Mouse (Mus musculus) kidney, postnatal 0 days (tissue): ENCODE data around the gene Rapgef3. TPM values are rescaled to one million over a fixed set of nuclear protein-coding genes. Genes with fewer than 3 reads are reported as not detected.

Experiments used
- ATAC-seq: fragments of 200-750 bp; cut with Nextera tagmentation; replicated peaks from 2 replicates; pipeline ENCODE4 v1.8.0; 2017; ENCODE audit warnings: low read depth, moderate number of reproducible peaks, moderate TSS enrichment, moderate library complexity; ENCODE audit not compliant: low FRiP score
- DNase-seq: peaks from one replicate; pipeline ENCODE4 v3.0.0-alpha.2; 2016; ENCODE audit warnings: low spot score
- H3K27ac ChIP-seq: fragments of 300-500 bp; sonication (generic); 2 replicates; pipeline ENCODE4 v1.5.1; 2014; ENCODE audit warnings: mild to moderate bottlenecking
- H3K27me3 ChIP-seq: fragments of 300-500 bp; sonication (generic); 2 replicates; pipeline ENCODE4 v1.6.1; 2014; ENCODE audit warnings: low read length, mixed read lengths; ENCODE audit not compliant: insufficient read depth
- H3K36me3 ChIP-seq: fragments of 300-500 bp; sonication (generic); 2 replicates; pipeline ENCODE4 v1.6.1; 2014; ENCODE audit warnings: low read length, mixed read lengths; ENCODE audit not compliant: insufficient read depth
- H3K4me1 ChIP-seq: fragments of 300-500 bp; sonication (generic); replicated peaks from 2 replicates; pipeline ENCODE4 v1.6.1; 2014; ENCODE audit warnings: antibody characterized with exemption, low read length, mixed read lengths; ENCODE audit not compliant: insufficient read depth
- H3K4me2 ChIP-seq: fragments of 300-500 bp; sonication (generic); 2 replicates; pipeline ENCODE4 v1.6.1; 2014; ENCODE audit warnings: mild to moderate bottlenecking, low read length, moderate library complexity, mixed read lengths
- H3K4me3 ChIP-seq: fragments of 300-500 bp; sonication (generic); replicated peaks from 2 replicates; pipeline ENCODE4 v1.5.1; 2014; ENCODE audit warnings: low read depth, low read length
- H3K9ac ChIP-seq: fragments of 300-500 bp; sonication (generic); 2 replicates; pipeline ENCODE4 v1.6.1; 2014; ENCODE audit warnings: low read depth, low read length
- H3K9me3 ChIP-seq: fragments of 300-500 bp; sonication (generic); replicated peaks from 2 replicates; pipeline ENCODE4 v1.6.1; 2016; ENCODE audit warnings: low read length, inconsistent platforms, mixed read lengths
- CTCF ChIP-seq: IDR thresholded peaks from 2 replicates; pipeline ENCODE4 v1.5.1; 2016; ENCODE audit warnings: antibody characterized with exemption, low read depth, mild to moderate bottlenecking, moderate library complexity
- WGBS: fragments of 180-500 bp; shearing (Covaris S2); extraction: QIAGEN DNeasy Blood & Tissue Kit; methylation state at CpG from one replicate; pipeline ENCODE4 v1.1.7; 2014; 5-methylcytosine and 5-hydroxymethylcytosine counted together
- polyA plus RNA-seq: library from polyadenylated mRNA; unstranded; fragments of >200 nt; fragmentation: Nextera tagmentation; extraction: Ambion mirVana; gene quantifications from 2 replicates; pipeline ENCODE4 v1.2.1, GENCODE M21; 2015

Gene Rapgef3
- polyA plus RNA-seq, 1 experiment from 2014 or later, result 27.5 TPM

DNA sequence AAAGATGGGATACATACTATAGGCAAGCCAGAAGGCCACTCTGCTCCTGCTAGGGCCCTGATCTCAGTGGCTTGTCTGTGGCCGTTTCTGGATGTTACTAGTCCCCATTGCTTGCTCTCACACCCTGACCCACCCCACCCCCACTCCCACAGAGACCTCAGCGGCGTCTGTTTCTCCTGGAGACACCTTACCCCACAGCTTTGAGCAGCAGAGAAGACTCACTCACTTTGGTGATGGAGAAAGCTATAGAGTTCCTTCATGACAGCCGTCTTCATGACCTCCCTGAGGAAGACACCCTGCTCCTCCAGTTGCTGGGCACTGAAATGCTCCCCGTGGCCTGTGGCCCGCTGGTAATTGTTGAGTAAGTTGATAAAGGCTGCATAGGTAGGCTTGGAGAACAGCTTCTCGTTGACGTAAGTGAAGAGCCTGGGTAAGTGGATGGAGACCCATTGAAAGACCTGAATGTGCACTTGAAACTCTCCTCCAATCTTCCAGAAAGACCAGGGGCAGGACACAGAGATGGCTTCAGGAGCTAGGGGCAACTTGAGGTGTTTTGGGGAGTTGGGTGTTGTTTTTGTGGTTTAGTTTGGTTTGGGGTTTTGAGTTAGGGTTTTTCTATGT is 49.1 kb downstream of the Rapgef3 start:
- 93% methylated on average over 8 of the region's 8 CpGs for WGBS
- ATAC-seq (no peak), DNase-seq (no peak)
- no peak for TF ChIP-seq CTCF
- no peaks in the 10 kb centered on the region for H3K9me3 ChIP-seq
- peaks cover 16% of the 10 kb centered on the region for H3K4me1 ChIP-seq
- no peaks in the 10 kb centered on the region for H3K27me3 ChIP-seq
- no peaks in the 10 kb centered on the region for H3K36me3 ChIP-seq
- H3K4me3 ChIP-seq, result no peak overlapping the region
- H3K27ac ChIP-seq, result no peak overlapping the region
- H3K9ac ChIP-seq, result no peak overlapping the region
- no peak overlapping the region for H3K4me2 ChIP-seq

- Histone ChIP-seq H3K9ac (0 out of 2 replicates have a peak overlapping the region, but pooled peaks have one; percentile 1), H3K27me3 (no peaks in the 10 kb centered on the region), H3K36me3 (no peaks in the 10 kb centered on the region), H3K9me3 (no peaks in the 10 kb centered on the region), H3K27ac (no peak overlapping the region), H3K4me1 (peaks cover 16% of the 10 kb centered on the region), H3K4me2 (peak overlapping the region; percentile 13; the same call in 1 of the 2 replicates), H3K4me3 (no peak overlapping the region)
- DNase-seq (peak; percentile 93), ATAC-seq (peak; percentile 47; the same call in 1 of the 2 replicates)
- TF ChIP-seq CTCF, result peak; percentile 89
- WGBS, result 20% methylated on average over 12 of the region's 12 CpGs
Measured at GRCm38 (mm10) chr15:97717861-97718534, 49.8 kb downstream of the Rapgef3 start.

DNA sequence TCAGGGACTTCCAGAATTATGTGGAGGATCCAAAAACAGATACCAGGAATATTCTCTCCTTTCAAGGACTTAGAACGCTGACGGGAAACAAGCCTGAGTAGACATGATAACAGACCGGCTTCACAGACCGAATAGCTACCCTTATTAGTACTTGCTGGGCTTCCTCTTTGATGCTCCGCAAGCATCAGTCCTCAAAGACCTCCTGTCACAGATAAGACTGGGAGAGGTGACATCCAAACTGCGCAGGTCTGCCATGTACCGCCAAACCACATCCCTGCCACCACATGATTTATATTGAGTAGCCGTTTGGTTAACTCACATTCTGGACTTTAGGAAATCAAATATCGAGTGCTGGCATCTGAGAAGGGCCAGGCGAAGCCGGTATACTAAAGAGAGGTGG is 51.0 kb downstream of the Rapgef3 start:
- 83% methylated on average over 11 of the region's 11 CpGs for WGBS

DNA sequence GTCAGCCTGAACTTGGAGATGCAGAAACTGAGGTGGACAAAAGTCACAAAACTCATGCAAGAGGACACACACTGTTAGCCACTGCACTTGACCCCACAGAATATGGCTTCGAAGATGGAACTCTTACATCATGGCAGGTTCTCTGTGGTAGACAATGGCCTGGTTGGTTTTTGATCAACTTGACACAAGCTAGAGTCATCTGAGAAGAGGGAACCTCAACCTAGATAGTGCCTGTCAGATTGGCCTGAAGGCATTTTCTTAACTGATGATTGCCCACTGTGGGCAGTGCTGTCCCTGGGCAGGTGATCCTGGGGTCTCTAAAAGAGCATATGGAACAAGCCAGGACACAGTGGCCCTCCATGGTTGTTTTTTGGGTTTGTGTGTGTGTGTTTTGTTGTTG is 52.0 kb downstream of the Rapgef3 start:
- 95% methylated on average over 1 of the region's 1 CpGs for WGBS
- DNase-seq (no peak), ATAC-seq (no peak)
- no peak overlapping the region for H3K4me2 ChIP-seq
- no peak for TF ChIP-seq CTCF
- no peaks in the 10 kb centered on the region for H3K36me3 ChIP-seq
- no peak overlapping the region for H3K27ac ChIP-seq
- no peaks in the 10 kb centered on the region for H3K27me3 ChIP-seq
- peaks cover 5% of the 10 kb centered on the region; the same call in 1 of the 2 replicates for H3K4me1 ChIP-seq
- H3K9me3 ChIP-seq, result no peaks in the 10 kb centered on the region
- no peak overlapping the region for H3K9ac ChIP-seq
- H3K4me3 ChIP-seq, result no peak overlapping the region

More for the DNA sequence above, 51.0 kb downstream of the Rapgef3 start:
- peaks cover 16% of the 10 kb centered on the region for H3K4me1 ChIP-seq
- H3K27ac ChIP-seq, result no peak overlapping the region
- no peak overlapping the region for H3K4me2 ChIP-seq
- no peak overlapping the region for H3K4me3 ChIP-seq
- DNase-seq, result no peak
- H3K27me3 ChIP-seq, result no peaks in the 10 kb centered on the region
- ATAC-seq, result no peak
- H3K9me3 ChIP-seq, result no peaks in the 10 kb centered on the region
- no peak for TF ChIP-seq CTCF
- H3K9ac ChIP-seq, result no peak overlapping the region
- no peaks in the 10 kb centered on the region for H3K36me3 ChIP-seq

DNA sequence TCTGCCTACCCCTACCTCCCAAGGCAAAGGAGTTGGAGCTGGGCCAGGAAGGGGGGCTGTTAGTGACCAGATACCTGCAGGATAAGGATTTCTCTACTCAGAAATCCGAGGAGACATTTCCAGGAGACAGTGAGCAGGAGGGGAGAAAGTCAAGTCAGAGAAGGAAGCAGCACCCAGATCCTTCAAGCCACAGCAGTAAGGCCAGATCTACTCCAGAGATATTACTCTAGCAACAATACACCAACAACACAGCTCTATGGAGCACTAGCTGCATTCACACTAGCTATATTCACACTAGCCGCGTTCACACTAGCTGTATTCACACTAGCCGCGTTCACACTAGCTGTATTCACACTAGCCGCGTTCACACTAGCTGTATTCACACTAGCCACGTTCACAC is 52.7 kb downstream of the Rapgef3 start:
- DNase-seq, result no peak
- WGBS, result 93% methylated on average over 8 of the region's 8 CpGs
- H3K9ac ChIP-seq, result no peak overlapping the region
- no peak overlapping the region for H3K4me3 ChIP-seq
- no peaks in the 10 kb centered on the region for H3K9me3 ChIP-seq
- H3K36me3 ChIP-seq, result no peaks in the 10 kb centered on the region
- no peak overlapping the region for H3K27ac ChIP-seq
- ATAC-seq, result no peak
- no peak for TF ChIP-seq CTCF
- no peaks in the 10 kb centered on the region for H3K27me3 ChIP-seq
- no peaks in the 10 kb centered on the region for H3K4me1 ChIP-seq
- H3K4me2 ChIP-seq, result no peak overlapping the region

- H3K9me3 ChIP-seq, result no peaks in the 10 kb centered on the region
- no peak overlapping the region for H3K4me3 ChIP-seq
- ATAC-seq (no peak), DNase-seq (no peak)
- H3K27me3 ChIP-seq, result no peaks in the 10 kb centered on the region
- no peak overlapping the region for H3K27ac ChIP-seq
- no peak for TF ChIP-seq CTCF
- H3K4me2 ChIP-seq, result no peak overlapping the region
- H3K36me3 ChIP-seq, result no peaks in the 10 kb centered on the region
- H3K4me1 ChIP-seq, result no peaks in the 10 kb centered on the region
- 57% methylated on average over 6 of the region's 6 CpGs for WGBS
- no peak overlapping the region for H3K9ac ChIP-seq
Measured at GRCm38 (mm10) chr15:97712546-97712945, 55.2 kb downstream of the Rapgef3 start.
